Comparison of ENCODE assay signal across 10 mouse cellular contexts in genomic region chr2:30836238-30836990, GRCm38 (mm10). TPM values are rescaled to one million over a fixed set of nuclear protein-coding genes. Genes with fewer than 3 reads are reported as not detected.
DNase-seq lines count a peak whose midpoint lies in the region; ATAC-seq and TF ChIP-seq lines count a peak whose summit lies in the region.
"Had no signal": no experiment of that assay in that cellular context is flagged by ENCODE, and none has a peak within 500 bp of the region (broad histone marks: within the 10 kb centered on the region; RNA-seq: fewer than 3 reads in every experiment).

No protein-coding gene starts in this region.

- TF ChIP-seq CTCF in kidney, adult 2 months (conservative IDR thresholded peaks at IDR 0.05; ENCODE audit: insufficient read depth, insufficient read length, low read depth, low read length) = no peak

- WGBS in kidney, adult 2 months = 30% methylated on average over 20 of the region's 21 CpGs
- WGBS in embryonic facial prominence, embryonic 15.5 days = 8% methylated on average over 21 of the region's 21 CpGs
- 25% methylated on average over 21 of the region's 21 CpGs for WGBS in liver, embryonic 12.5 days (ENCODE audit: insufficient replicate concordance)

- TF ChIP-seq POLR2A in kidney, adult 2 months (IDR thresholded peaks at IDR 0.05; ENCODE audit: low read depth, low read length) = no peak

- peak overlapping the region; percentile 33 for H3K4me3 ChIP-seq in erythroblast, embryonic 14.5 days (replicated peaks)
- no peak overlapping the region for H3K4me3 ChIP-seq in kidney, adult 2 months (ENCODE audit: insufficient read depth, low read depth, low read length)
- no peak overlapping the region for H3K4me3 ChIP-seq in embryonic facial prominence, embryonic 15.5 days (replicated peaks)
- no peak overlapping the region for H3K4me3 ChIP-seq in liver, embryonic 12.5 days
- H3K4me3 ChIP-seq: layer of hippocampus, adult 2 months had no signal

- no peak overlapping the region for H3K27ac ChIP-seq in kidney, adult 2 months (ENCODE audit: insufficient read depth, low read depth, low read length)
- H3K27ac ChIP-seq in embryonic facial prominence, embryonic 15.5 days (replicated peaks) = peak overlapping the region; percentile 90
- no peak overlapping the region for H3K27ac ChIP-seq in liver, embryonic 12.5 days
- H3K27ac ChIP-seq: layer of hippocampus, adult 2 months had no signal

- no peak for ATAC-seq in erythroblast, adult 5-6 weeks (replicated peaks; ENCODE audit: low FRiP score, poor library complexity, severe bottlenecking)
- peak; percentile 53 for ATAC-seq in embryonic facial prominence, embryonic 15.5 days (ENCODE audit: insufficient number of reproducible peaks, low FRiP score, low TSS enrichment, low read depth)
- ATAC-seq in liver, embryonic 12.5 days = peak; percentile 55; the same call in 1 of the 2 replicates
- no peak for ATAC-seq in activated CD4-positive, CD25-positive, alpha-beta regulatory T cell, adult 4 months
- no peak for ATAC-seq in megakaryocyte, adult 5-6 weeks (ENCODE audit: poor library complexity, severe bottlenecking)

- no peaks in the 10 kb centered on the region for H3K9me3 ChIP-seq in erythroblast, embryonic 14.5 days (ENCODE audit: control insufficient read depth, low read length)
- H3K9me3 ChIP-seq in embryonic facial prominence, embryonic 15.5 days (replicated peaks) = no peaks in the 10 kb centered on the region
- H3K9me3 ChIP-seq in liver, embryonic 12.5 days (replicated peaks) = no peaks in the 10 kb centered on the region

- DNase-seq in kidney, postnatal 4 days = peak; percentile 56 to 69
- DNase-seq in kidney, adult 2 months = no peak

- no peak overlapping the region for H3K9ac ChIP-seq in embryonic facial prominence, embryonic 15.5 days
- peak overlapping the region; percentile 36; the same call in 1 of the 2 replicates for H3K9ac ChIP-seq in liver, embryonic 12.5 days

- H3K4me1 ChIP-seq in erythroblast, embryonic 14.5 days (ENCODE audit: control insufficient read depth) = peaks cover 22% of the 10 kb centered on the region
- no peaks in the 10 kb centered on the region for H3K4me1 ChIP-seq in kidney, adult 2 months (ENCODE audit: control insufficient read depth, insufficient read depth, low read length)
- H3K4me1 ChIP-seq in embryonic facial prominence, embryonic 15.5 days = peaks cover 54% of the 10 kb centered on the region
- peaks cover 17% of the 10 kb centered on the region for H3K4me1 ChIP-seq in liver, embryonic 12.5 days

- H3K27me3 ChIP-seq in erythroblast, embryonic 14.5 days (ENCODE audit: control insufficient read depth) = peaks cover 21% of the 10 kb centered on the region
- H3K27me3 ChIP-seq in kidney, adult 2 months (replicated peaks; ENCODE audit: control insufficient read depth, insufficient read depth, low read length) = no peaks in the 10 kb centered on the region
- H3K27me3 ChIP-seq in embryonic facial prominence, embryonic 15.5 days = no peaks in the 10 kb centered on the region
- peaks cover 56% of the 10 kb centered on the region for H3K27me3 ChIP-seq in liver, embryonic 12.5 days (replicated peaks)

- H3K4me2 ChIP-seq in embryonic facial prominence, embryonic 15.5 days (replicated peaks) = peak overlapping the region; percentile 36
- peak overlapping the region; percentile 42 for H3K4me2 ChIP-seq in liver, embryonic 12.5 days

- H3K36me3 ChIP-seq in erythroblast, embryonic 14.5 days (ENCODE audit: control insufficient read depth) = no peaks in the 10 kb centered on the region
- H3K36me3 ChIP-seq in kidney, adult 2 months (ENCODE audit: control insufficient read depth, insufficient read depth, low read length) = no peaks in the 10 kb centered on the region
- H3K36me3 ChIP-seq in embryonic facial prominence, embryonic 15.5 days = no peaks in the 10 kb centered on the region
- H3K36me3 ChIP-seq in liver, embryonic 12.5 days = no peaks in the 10 kb centered on the region

RNA-seq across cellular contexts. Expression of gene Prrx2, which starts 1.6 kb away (rescaled TPM):
- not detected in 2 replicates for polyA plus RNA-seq in erythroblast, embryonic 14.5 days (2012)
- total RNA-seq in erythroblast, adult 5-6 weeks (2015; ENCODE audit: low replicate concordance) = not detected in 2 replicates
- total RNA-seq in erythroblast, adult 5-6 weeks (2017; ENCODE audit: low replicate concordance) = not detected in 2 replicates
- 4.7 and 6.7 TPM in 2 replicates for polyA plus RNA-seq in kidney, adult 2 months (2012; rRNA removed)
- 77.3 and 88.8 TPM in 2 replicates for polyA plus RNA-seq in embryonic facial prominence, embryonic 15.5 days (2015; fragmentation: Nextera tagmentation; extraction: Ambion mirVana)
- polyA plus RNA-seq in liver, embryonic 12.5 days (2016; fragmentation: Nextera tagmentation; extraction: Ambion mirVana) = 2.5 and 4.1 TPM in 2 replicates
- polyA plus RNA-seq in activated CD4-positive, CD25-positive, alpha-beta regulatory T cell, adult 4 months (2017; shearing (Covaris generic)) = not detected
- not detected in 2 replicates for total RNA-seq in megakaryocyte, adult 5-6 weeks (2015)
- not detected in 2 replicates for total RNA-seq in megakaryocyte, adult 5-6 weeks (2017)
- total RNA-seq: common myeloid progenitor, adult 5-6 weeks had no signal

RNA-seq across cellular contexts. Expression of gene Asb6, which starts 6.3 kb away (rescaled TPM):
- 16.3 and 18.5 TPM in 2 replicates for polyA plus RNA-seq in erythroblast, embryonic 14.5 days (2012)
- total RNA-seq in erythroblast, adult 5-6 weeks (2015; ENCODE audit: low replicate concordance) = 13.6 and 19.2 TPM in 2 replicates
- total RNA-seq in erythroblast, adult 5-6 weeks (2017; ENCODE audit: low replicate concordance) = 40.6 and 42.2 TPM in 2 replicates
- polyA plus RNA-seq in kidney, adult 2 months (2012; rRNA removed) = 24.5 and 35.2 TPM in 2 replicates
- 37.8 and 37.9 TPM in 2 replicates for polyA plus RNA-seq in embryonic facial prominence, embryonic 15.5 days (2015; fragmentation: Nextera tagmentation; extraction: Ambion mirVana)
- polyA plus RNA-seq in liver, embryonic 12.5 days (2016; fragmentation: Nextera tagmentation; extraction: Ambion mirVana) = 41.0 and 41.7 TPM in 2 replicates
- 10 to 100 TPM; 27.4 to 36.2 TPM for polyA plus RNA-seq in activated CD4-positive, CD25-positive, alpha-beta regulatory T cell, adult 4 months (2017; shearing (Covaris generic))
- 4.3 and 6.1 TPM in 2 replicates for total RNA-seq in megakaryocyte, adult 5-6 weeks (2015)
- 12.6 and 17.1 TPM in 2 replicates for total RNA-seq in megakaryocyte, adult 5-6 weeks (2017)

RNA-seq across cellular contexts. Expression of gene Ntmt1, which starts 28.8 kb away (rescaled TPM):
- polyA plus RNA-seq in erythroblast, embryonic 14.5 days (2012) = 1.8 TPM in 2 replicates
- 2.7 TPM in 2 replicates for total RNA-seq in erythroblast, adult 5-6 weeks (2015; ENCODE audit: low replicate concordance)
- 3.9 TPM in 1 of 2 replicates, not detected in the other for total RNA-seq in erythroblast, adult 5-6 weeks (2017; ENCODE audit: low replicate concordance)
- polyA plus RNA-seq in kidney, adult 2 months (2012; rRNA removed) = 26.4 and 27.3 TPM in 2 replicates
- 85.9 and 87.0 TPM in 2 replicates for polyA plus RNA-seq in embryonic facial prominence, embryonic 15.5 days (2015; fragmentation: Nextera tagmentation; extraction: Ambion mirVana)
- polyA plus RNA-seq in liver, embryonic 12.5 days (2016; fragmentation: Nextera tagmentation; extraction: Ambion mirVana) = 45.4 and 48.6 TPM in 2 replicates
- polyA plus RNA-seq in activated CD4-positive, CD25-positive, alpha-beta regulatory T cell, adult 4 months (2017; shearing (Covaris generic)) = 10 to 100 TPM; 28.2 to 38.9 TPM
- 4.1 and 9.5 TPM in 2 replicates for total RNA-seq in megakaryocyte, adult 5-6 weeks (2015)
- 7.9 TPM in 2 replicates for total RNA-seq in megakaryocyte, adult 5-6 weeks (2017)

RNA-seq across cellular contexts. Expression of gene 1700001O22Rik, which starts 33.0 kb away (rescaled TPM):
- polyA plus RNA-seq in erythroblast, embryonic 14.5 days (2012) = not detected in 2 replicates
- total RNA-seq in erythroblast, adult 5-6 weeks (2015; ENCODE audit: low replicate concordance) = not detected in 2 replicates
- total RNA-seq in erythroblast, adult 5-6 weeks (2017; ENCODE audit: low replicate concordance) = not detected in 2 replicates
- polyA plus RNA-seq in kidney, adult 2 months (2012; rRNA removed) = 1.7 and 4.1 TPM in 2 replicates
- 2.7 and 3.7 TPM in 2 replicates for polyA plus RNA-seq in embryonic facial prominence, embryonic 15.5 days (2015; fragmentation: Nextera tagmentation; extraction: Ambion mirVana)
- 0.18 and 0.19 TPM in 2 replicates for polyA plus RNA-seq in liver, embryonic 12.5 days (2016; fragmentation: Nextera tagmentation; extraction: Ambion mirVana)
- under 1 TPM; 0.73 to 0.76 TPM for polyA plus RNA-seq in activated CD4-positive, CD25-positive, alpha-beta regulatory T cell, adult 4 months (2017; shearing (Covaris generic))
- total RNA-seq in megakaryocyte, adult 5-6 weeks (2015) = not detected in 2 replicates
- 0.45 TPM in 1 of 2 replicates, not detected in the other for total RNA-seq in megakaryocyte, adult 5-6 weeks (2017)
- total RNA-seq: common myeloid progenitor, adult 5-6 weeks had no signal

Comparison
In these comparisons a context has a peak if more than half of its experiments do, and no peak if none do; other contexts are left out.
1. ATAC-seq: peak in embryonic facial prominence, embryonic 15.5 days (single experiment) and liver, embryonic 12.5 days (single experiment); none in erythroblast, adult 5-6 weeks (single experiment), activated CD4-positive, CD25-positive, alpha-beta regulatory T cell, adult 4 months (single experiment) and megakaryocyte, adult 5-6 weeks (single experiment).
2. RNA of gene Prrx2, which starts 1.6 kb away (polyA plus RNA-seq): 77.3 to 88.8 TPM in embryonic facial prominence, embryonic 15.5 days; 4.7 to 6.7 TPM in kidney, adult 2 months, 2.5 to 4.1 TPM in liver, embryonic 12.5 days, not detected in erythroblast, embryonic 14.5 days and not detected in activated CD4-positive, CD25-positive, alpha-beta regulatory T cell, adult 4 months; every median in the first group is over 10 times any median in the second.